Mouse (Mus musculus) G1E (cell line): ENCODE data around the gene Acap3. TPM values are rescaled to one million over a fixed set of nuclear protein-coding genes. Genes with fewer than 3 reads are reported as not detected.

Experiments
- ATAC-seq: 2 replicates; pipeline ENCODE4 v1.8.0; 2016; ENCODE audit warnings: mild to moderate bottlenecking; ENCODE audit not compliant: insufficient number of reproducible peaks, poor library complexity, low FRiP score, severe bottlenecking; ENCODE audit errors: extremely low read depth
- DNase-seq: peaks from one replicate; pipeline ENCODE4 v3.0.0; 2012; ENCODE audit warnings: low spot score
- H3K27me3 ChIP-seq: 2 replicates; pipeline ENCODE4 v1.6.1; 2012; ENCODE audit warnings: mild to moderate bottlenecking, low read length, inconsistent platforms; ENCODE audit not compliant: insufficient read depth
- H3K36me3 ChIP-seq: replicated peaks from 2 replicates; pipeline ENCODE3; 2012; ENCODE audit warnings: mild to moderate bottlenecking, inconsistent platforms
- H3K4me1 ChIP-seq: 2 replicates; pipeline ENCODE4 v1.6.1; 2012; ENCODE audit warnings: low read depth, low read length, inconsistent platforms, mixed read lengths; ENCODE audit not compliant: insufficient read depth
- H3K4me3 ChIP-seq: 2 replicates; pipeline ENCODE4 v1.5.1; 2012; ENCODE audit warnings: low read depth, mild to moderate bottlenecking, inconsistent platforms, low read length, moderate library complexity, mixed read lengths
- H3K9me3 ChIP-seq: replicated peaks from 2 replicates; pipeline ENCODE4 v1.6.1; 2012; ENCODE audit warnings: inconsistent platforms
- CTCF ChIP-seq: IDR thresholded peaks from 2 replicates; pipeline ENCODE4 v1.5.1; 2012; ENCODE audit warnings: low read depth, low read length, inconsistent platforms, mixed read lengths
- GATA1 ChIP-seq: IDR thresholded peaks from 2 replicates; pipeline ENCODE4 v1.6.1; 2012; ENCODE audit warnings: borderline replicate concordance, low read length, inconsistent platforms, mixed read lengths
- GATA2 ChIP-seq: IDR thresholded peaks from 2 replicates; pipeline ENCODE4 v1.6.1; 2012; ENCODE audit warnings: low read depth, low read length, inconsistent platforms, borderline replicate concordance
- POLR2AphosphoS5 ChIP-seq: IDR thresholded peaks from 2 replicates; pipeline ENCODE4 v1.6.1; 2012; ENCODE audit warnings: low read depth, low read length, inconsistent platforms; ENCODE audit not compliant: insufficient replicate concordance
- TAL1 ChIP-seq: conservative IDR thresholded peaks from 2 replicates; pipeline ENCODE4 v1.6.1; 2012; ENCODE audit warnings: low read depth, low read length, inconsistent platforms, mixed read lengths
- polyA plus RNA-seq: library from polyadenylated mRNA; stranded (reverse); fragments of >175 nt; gene quantifications from 2 replicates; pipeline ENCODE4 v1.2.3, GENCODE M21; 2012
- total RNA-seq, 2 experiments: library from RNA; stranded (forward) in 1 of 2; stranded (reverse) in 1 of 2; fragments of 200-1000 nt in 1 of 2; fragments of >200 nt in 1 of 2; fragmentation: Nextera tagmentation in 1 of 2; gene quantifications; 2 replicates each; pipeline ENCODE4 v1.2.3; 2014 to 2017

Gene Acap3
- total RNA-seq (2014; fragmentation: Nextera tagmentation) (16.5 and 19.9 TPM in 2 replicates), total RNA-seq (2017) (12.4 and 12.5 TPM in 2 replicates), polyA plus RNA-seq (31.0 and 32.9 TPM in 2 replicates)

GRCm38 (mm10) chr4:155891551-155892001, at the start of gene Acap3, which contains the start of gene Pusl1:
Gene Acap3, plus strand, starts transcription at chr4:155891822.
Gene Pusl1, minus strand, starts transcription at chr4:155891781.
- Histone ChIP-seq H3K27me3 (no peaks in the 10 kb centered on the region), H3K4me1 (peaks cover 63% of the 10 kb centered on the region), H3K4me3 (peak within 1 kb of the TSS; percentile 90), H3K9me3 (no peaks in the 10 kb centered on the region), H3K36me3 (peaks cover 69% of the 10 kb centered on the region)
- peak; percentile 88 for DNase-seq
- TF ChIP-seq CTCF (no peak), POLR2AphosphoS5 (no peak), GATA1 (no peak), GATA2 (no peak), TAL1 (no peak)
- peak; percentile 36 for ATAC-seq

GRCm38 (mm10) chr4:155843231-155843630, 48.4 kb upstream of the Acap3 start:
- no peak for TF ChIP-seq POLR2AphosphoS5
- TF ChIP-seq GATA2, result no peak
- TF ChIP-seq CTCF, result no peak
- TF ChIP-seq TAL1, result no peak
- no peak for TF ChIP-seq GATA1
- H3K9me3 ChIP-seq, result peaks cover 5% of the 10 kb centered on the region; the same call in 1 of the 2 replicates
- ATAC-seq (no peak), DNase-seq (no peak)
- peaks cover 42% of the 10 kb centered on the region for H3K4me1 ChIP-seq
- H3K27me3 ChIP-seq, result peaks cover 33% of the 10 kb centered on the region
- no peak overlapping the region for H3K4me3 ChIP-seq
- no peaks in the 10 kb centered on the region for H3K36me3 ChIP-seq

- TF ChIP-seq GATA2 (no peak), POLR2AphosphoS5 (no peak), TAL1 (no peak), GATA1 (no peak), CTCF (no peak)
- Histone ChIP-seq H3K27me3 (peaks cover 7% of the 10 kb centered on the region), H3K4me1 (peaks cover 48% of the 10 kb centered on the region), H3K36me3 (peaks cover 36% of the 10 kb centered on the region), H3K4me3 (peak within 1 kb of the TSS; percentile 91), H3K9me3 (no peaks in the 10 kb centered on the region)
- peak; percentile 74 for ATAC-seq
- peak; percentile 90 for DNase-seq
These were observed 44.6 kb upstream of the Acap3 start, which contains the start of gene Dvl1 for GRCm38 (mm10) chr4:155846871-155847578. Gene Dvl1, plus strand, starts transcription at chr4:155847402.

DNA sequence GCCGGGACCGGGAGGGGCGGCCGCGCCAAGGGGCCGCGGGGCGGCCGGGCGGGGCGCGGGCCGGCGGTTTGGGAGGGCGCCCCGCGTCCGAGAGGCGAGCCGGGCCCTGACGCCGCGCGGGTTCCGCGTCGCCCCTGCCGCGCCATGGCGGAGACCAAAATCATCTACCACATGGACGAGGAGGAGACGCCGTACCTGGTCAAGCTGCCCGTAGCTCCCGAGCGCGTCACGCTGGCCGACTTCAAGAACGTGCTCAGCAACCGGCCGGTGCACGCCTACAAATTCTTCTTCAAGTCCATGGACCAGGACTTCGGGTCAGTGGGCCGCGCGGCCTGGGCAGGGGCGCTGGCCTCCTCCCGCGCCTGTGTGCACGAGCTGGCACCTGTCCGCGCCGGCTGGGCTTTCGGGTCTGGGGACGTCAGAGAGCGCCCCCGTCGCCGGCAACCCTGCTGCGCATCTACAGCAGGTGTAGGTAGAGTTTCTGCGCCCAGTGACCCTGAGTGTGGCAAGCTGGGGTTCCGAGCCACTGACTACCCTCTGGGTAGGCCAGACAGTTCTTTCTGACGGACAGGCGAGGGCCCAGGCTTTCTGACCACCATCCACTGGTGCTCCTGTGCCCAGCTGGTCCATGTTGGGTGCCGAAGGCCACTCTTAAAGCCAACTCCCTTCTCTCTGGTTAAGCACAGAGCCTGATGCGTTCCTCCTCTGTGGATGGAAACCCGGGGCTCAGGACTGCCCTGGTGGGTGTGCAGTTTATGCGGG, 43.9 kb upstream of the Acap3 start:
- TF ChIP-seq TAL1 (no peak), POLR2AphosphoS5 (no peak)
- peak overlapping the region; percentile 91 for H3K4me3 ChIP-seq
- H3K9me3 ChIP-seq, result no peaks in the 10 kb centered on the region
- peak; percentile 34 for DNase-seq
- no peak for ATAC-seq
- H3K36me3 ChIP-seq, result peaks cover 44% of the 10 kb centered on the region
- peaks cover 48% of the 10 kb centered on the region for H3K4me1 ChIP-seq
- H3K27me3 ChIP-seq, result peaks cover 2% of the 10 kb centered on the region; the same call in 1 of the 2 replicates

GRCm38 (mm10) chr4:155848434-155849095, 43.1 kb upstream of the Acap3 start:
- peak overlapping the region; percentile 91 for H3K4me3 ChIP-seq
- peaks cover 48% of the 10 kb centered on the region for H3K4me1 ChIP-seq
- no peak for ATAC-seq

GRCm38 (mm10) chr4:155849391-155849790, 42.2 kb upstream of the Acap3 start:
- no peaks in the 10 kb centered on the region for H3K9me3 ChIP-seq
- no peak for ATAC-seq
- H3K4me3 ChIP-seq, result no peak overlapping the region

More at GRCm38 (mm10) chr4:155848434-155849095, 43.1 kb upstream of the Acap3 start:
- no peak for DNase-seq
- no peaks in the 10 kb centered on the region for H3K27me3 ChIP-seq
- no peaks in the 10 kb centered on the region for H3K9me3 ChIP-seq
- peaks cover 52% of the 10 kb centered on the region for H3K36me3 ChIP-seq
- TF ChIP-seq TAL1 (no peak), GATA1 (no peak), POLR2AphosphoS5 (no peak), CTCF (no peak), GATA2 (no peak)

More at GRCm38 (mm10) chr4:155849391-155849790, 42.2 kb upstream of the Acap3 start:
- Histone ChIP-seq H3K4me1 (peaks cover 48% of the 10 kb centered on the region), H3K27me3 (no peaks in the 10 kb centered on the region), H3K36me3 (peaks cover 60% of the 10 kb centered on the region)
- no peak for DNase-seq
- TF ChIP-seq GATA2, result no peak
- TF ChIP-seq CTCF, result no peak
- TF ChIP-seq POLR2AphosphoS5, result no peak
- TF ChIP-seq TAL1, result no peak
- TF ChIP-seq GATA1, result no peak
